Mouse (Mus musculus): ENCODE measurements around the gene Ehd3.
A peak's percentile ranks its signal among the peaks of the same experiment; 100 is the strongest.
"Not testable (repeated sequence)": the region's sequence is repeated elsewhere in the genome, so short reads cannot be mapped to it uniquely, and the experiment has no call there.

Gene Ehd3

DNA sequence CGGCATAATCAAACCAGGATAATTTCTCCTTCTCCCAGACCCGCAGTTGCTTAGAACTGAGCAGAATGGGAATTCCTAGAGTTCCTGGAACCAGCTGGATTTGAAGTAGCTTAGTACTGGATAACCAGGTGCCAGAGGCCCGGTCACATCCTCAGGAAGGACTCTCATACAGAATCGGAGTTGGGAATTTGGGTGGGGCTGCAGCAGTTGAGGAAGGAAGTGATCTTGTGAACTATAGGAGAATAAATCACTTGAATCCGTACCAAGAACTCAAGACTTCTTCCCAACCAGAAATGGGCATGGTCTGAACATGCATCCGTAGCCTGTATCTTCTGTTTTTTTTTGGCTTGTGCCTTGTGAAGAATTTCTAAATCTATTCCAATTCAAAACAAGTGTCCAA, 22.2 kb downstream of the Ehd3 start:
- no peak for DNase-seq (ENCODE audit: low read depth, low spot score)

DNA sequence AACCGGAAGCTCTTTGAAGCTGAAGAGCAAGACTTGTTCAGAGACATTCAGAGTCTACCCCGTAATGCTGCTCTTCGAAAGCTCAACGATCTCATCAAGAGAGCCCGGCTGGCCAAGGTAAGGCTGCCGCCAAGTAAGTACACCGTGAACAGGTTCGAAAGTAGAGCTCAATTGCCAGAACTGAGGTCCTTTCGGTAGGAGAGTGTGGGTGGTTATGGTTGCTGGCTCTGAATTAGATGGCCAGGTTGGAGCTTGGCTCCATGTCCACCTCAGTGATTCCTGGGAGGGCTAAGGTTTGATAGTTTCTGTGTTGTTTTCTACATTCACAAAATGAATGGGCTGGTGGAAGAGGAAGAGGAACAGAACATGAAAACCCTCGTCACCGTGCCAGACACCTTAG, 23.5 kb downstream of the Ehd3 start:
- DNase-seq (ENCODE audit: low read depth, low spot score), result no peak

DNA sequence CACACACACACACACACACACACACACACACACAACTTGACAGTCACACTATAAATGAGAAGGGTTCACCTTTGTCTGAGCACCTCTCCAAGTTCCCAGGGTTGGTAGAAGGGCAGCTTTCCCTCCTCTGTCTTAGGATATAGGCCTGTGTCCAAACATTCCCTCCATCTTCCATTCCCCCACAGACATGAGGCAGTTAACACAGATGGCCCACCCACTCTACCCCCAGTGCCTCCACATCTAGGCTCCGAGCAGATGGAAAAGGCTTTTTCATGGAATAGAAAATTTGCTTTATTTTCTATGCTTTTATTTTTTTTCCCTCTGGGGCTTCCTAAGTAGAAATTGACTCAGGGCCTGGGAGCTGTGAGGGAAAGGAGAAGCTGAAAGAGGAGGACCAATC, 26.6 kb downstream of the Ehd3 start:
- DNase-seq (ENCODE audit: low read depth, low spot score), result no peak

DNA sequence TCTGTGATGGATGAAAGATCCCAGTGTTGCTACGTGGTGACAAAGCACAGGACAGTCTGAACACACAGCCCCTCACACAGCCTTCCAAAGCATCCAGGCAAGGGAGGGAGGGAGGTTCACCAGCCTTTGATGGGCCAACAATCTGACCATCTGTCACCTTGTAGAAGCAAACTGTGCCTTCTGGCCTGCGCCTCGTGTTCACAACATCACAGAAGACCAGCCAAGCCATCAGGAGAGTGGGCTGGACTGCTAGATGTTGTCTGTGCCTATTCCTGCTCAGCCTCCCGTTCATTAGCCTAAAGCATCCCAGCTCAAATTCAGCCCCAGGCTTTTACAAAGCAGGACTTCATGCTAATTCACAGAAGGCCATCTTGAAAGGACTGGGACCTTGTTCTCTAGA, 27.5 kb downstream of the Ehd3 start:
- DNase-seq (ENCODE audit: low read depth, low spot score), result no peak

DNA sequence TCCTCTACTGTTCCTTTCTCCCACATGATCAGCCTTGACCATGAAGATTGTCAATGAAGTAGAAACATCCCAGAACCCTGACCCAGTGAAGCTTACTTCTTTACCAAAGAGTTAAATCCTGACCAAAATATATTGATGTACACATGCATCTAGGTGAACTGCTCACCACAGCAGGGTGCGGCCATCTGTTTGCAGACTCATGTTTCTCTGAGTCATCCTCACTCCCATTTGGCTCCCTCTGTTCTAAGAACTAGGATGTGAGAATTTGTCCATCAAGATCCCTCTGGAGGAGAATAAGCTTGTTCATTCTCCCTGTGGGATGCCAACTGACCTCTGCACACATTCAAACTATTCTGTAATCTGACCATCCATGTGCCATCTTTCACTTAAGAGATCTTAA, 29.0 kb downstream of the Ehd3 start:
- DNase-seq (ENCODE audit: low read depth, low spot score), result no peak

DNA sequence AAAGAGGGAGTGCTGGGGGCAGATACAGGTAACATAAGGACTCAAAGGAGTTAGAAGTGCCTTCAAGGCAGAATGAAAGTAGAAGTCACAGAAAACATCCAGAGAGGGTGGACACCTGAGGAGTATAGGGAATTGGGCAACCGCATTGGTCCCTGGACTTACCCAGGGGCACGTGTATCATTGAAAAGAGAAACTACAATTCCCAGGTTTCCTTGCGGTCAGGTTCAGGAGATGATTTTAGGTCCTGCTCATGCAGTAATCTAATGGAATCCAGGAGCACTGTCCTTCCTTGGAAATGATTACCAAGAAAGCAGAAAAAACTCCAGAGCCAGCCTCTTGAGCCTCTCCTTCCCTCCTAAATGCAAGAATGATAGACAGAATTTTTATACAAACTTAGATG, 29.5 kb downstream of the Ehd3 start:
- no peak for DNase-seq (ENCODE audit: low read depth, low spot score)

DNA sequence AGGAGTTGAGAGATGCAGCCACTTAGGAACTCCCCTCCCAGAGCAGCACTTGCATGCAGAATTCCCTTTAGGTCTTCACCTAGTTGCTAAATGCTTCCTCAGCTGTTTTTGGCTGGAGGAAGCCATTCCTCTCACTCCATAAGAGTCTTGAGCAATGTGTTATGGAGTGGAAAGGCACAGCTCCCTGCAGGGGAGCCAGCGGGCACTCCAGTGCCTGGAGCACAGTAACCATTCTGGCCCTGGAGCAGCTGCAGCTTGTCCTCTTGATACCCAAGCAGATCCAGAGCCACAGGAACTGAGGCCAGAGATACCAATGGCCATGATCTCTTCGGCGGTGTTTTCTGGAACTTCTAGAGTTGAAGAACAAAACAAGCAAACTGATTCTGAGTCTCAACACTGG, 32.7 kb downstream of the Ehd3 start:
- no peak for DNase-seq (ENCODE audit: low read depth, low spot score)

DNA sequence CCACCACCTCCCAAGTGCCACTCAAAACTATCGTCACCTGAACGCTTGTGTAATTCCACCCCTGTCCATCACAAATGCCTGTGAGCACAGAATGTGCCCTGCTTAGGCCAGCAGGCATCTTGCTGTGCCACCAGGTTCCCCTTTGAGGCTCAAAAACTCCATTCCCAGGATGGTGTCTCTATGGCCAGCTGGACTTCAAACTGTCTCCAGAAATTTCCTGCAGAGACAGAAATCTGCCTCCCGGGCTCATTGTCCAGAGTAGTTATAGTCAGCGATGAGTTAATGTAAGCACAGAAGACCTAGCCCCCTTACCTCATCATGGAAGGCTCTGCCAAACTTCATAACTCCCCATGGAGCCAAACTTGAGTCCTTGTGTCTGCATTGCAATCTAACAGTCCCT, 33.3 kb downstream of the Ehd3 start:
- no peak for DNase-seq (ENCODE audit: low read depth, low spot score)

DNA sequence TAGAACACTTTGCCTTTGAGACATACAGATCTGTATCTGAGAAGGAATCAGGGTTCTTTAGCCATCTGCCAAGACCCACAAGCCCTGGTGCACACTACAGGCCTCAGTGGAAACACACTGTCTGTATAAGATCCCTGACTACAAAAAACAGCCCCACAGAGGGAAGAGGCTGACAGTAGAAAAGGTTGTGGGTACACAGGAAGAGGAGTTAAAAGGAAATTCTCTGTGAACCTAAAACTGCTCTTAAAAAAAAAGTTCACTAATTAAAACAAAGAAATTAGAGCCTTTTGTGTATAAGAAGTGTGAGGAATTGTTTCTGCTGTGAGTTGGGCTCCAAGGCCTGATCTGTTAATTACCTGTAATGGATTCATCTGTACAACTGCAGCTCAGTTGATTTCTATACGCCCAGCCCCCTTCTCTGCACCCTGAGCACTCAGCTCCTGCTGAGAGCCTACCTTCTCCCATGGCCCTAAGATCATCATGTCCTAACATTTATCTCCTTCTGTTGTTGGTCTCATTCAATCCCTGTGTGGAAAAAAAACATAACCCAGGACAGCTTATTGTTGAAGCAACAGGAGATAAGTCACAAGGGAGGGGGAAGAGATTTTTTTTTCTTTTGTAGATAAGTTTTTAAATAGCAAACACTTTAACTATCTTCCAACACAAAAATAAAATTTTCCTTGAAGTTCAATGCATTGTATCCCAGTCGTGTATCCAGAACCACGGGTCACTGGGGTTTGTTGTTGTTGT, 35.3 kb downstream of the Ehd3 start:
- DNase-seq (ENCODE audit: low read depth, low spot score), result no peak

DNA sequence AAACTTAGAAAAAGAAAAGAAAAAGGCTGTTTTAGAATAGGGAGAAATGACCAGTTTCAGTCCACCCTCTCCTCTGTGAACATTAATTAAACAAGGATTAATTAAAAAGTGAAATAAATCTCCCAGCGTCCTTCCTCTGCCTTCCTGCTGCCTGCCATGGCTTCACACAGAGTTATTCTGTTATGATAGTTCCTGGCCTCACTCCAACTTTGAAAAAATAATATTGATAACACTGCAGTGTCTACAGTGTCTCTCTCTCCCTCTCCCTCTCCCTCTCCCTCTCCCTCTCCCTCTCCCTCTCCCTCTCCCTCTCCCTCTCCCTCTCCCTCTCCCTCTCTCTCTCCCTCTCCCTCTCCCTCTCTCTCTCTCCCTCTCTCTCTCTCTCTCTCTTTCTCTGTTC, 35.9 kb downstream of the Ehd3 start:
- not testable (repeated sequence) for DNase-seq (ENCODE audit: low read depth, low spot score)

DNA sequence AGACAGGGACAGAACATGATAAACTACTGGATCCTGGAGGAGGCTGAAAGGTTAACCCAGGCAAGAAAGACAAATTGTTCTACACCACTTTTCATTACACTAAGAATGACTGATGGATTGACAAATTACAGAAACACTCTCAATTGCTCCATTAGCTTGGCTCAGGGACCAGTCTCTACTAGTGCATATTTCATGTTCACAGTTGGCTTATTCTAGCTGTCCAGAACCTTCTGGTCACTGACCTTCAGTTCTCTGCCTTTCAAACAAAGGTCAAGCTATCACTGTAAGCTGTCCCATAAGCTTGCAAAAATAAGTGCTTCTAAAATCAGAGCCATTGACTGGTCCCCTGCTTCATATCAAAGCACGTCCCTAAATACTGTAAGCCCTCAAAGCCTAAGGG, 39.0 kb downstream of the Ehd3 start:
- DNase-seq (ENCODE audit: low read depth, low spot score), result no peak

DNA sequence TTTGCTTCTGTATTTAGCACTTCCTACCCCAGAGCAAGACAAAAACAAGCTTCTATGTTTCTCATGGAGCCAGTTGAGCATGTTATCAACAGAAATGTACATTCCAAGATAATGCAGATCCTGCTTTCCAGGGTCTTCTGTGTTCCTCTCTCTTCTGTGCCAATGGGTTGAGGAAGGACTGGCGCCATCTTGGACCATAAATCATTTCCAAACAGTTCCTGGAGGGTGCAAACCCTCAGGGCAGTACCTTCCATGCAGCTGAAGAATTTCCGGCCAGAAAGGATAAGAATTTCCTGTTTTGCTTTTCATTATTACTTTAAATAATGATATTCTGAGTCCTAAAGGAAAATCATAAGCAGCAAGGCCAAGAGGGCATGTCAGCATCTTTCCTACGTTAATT, 41.7 kb downstream of the Ehd3 start:
- no peak for DNase-seq (ENCODE audit: low read depth, low spot score)

DNA sequence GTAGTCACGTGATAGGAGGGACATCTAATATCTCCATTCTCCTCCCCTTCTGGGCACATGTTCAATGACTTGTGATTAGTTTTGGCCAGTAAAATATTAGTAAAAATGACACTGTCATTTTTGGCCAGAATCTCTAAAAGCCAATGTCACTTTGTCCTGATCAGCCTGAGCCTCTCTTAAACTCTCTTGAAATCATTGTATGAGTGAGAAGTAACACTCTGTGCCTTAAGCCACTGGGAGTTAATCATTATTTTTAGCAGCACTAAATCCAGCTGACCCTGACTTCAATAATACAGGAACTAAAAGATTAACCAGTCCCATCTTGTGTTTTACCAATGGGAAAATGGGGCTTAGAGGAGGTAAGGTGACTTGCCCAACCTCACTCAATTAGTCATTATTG, 43.5 kb downstream of the Ehd3 start:
- no peak for DNase-seq (ENCODE audit: low read depth, low spot score)

DNA sequence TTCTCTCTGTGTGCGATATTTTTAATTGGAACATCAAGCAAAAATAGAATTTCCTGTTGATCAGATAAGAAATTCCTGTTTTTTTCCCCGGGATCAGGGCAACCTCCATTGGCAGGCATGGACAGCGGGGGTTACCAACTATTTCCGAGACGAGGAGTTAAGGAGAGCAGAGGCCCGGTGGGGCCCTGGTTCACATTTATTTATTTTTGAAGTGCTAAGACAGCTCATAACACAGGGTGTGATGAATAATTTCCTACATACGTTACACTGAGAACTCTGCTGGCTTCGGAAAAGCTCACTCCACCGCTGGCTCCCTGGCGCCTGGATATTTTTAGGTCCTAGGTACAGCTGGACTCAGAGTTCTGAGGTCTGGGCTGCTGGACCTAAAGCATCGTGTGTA, 49.1 kb downstream of the Ehd3 start:
- DNase-seq (ENCODE audit: low read depth, low spot score), result no peak

DNA sequence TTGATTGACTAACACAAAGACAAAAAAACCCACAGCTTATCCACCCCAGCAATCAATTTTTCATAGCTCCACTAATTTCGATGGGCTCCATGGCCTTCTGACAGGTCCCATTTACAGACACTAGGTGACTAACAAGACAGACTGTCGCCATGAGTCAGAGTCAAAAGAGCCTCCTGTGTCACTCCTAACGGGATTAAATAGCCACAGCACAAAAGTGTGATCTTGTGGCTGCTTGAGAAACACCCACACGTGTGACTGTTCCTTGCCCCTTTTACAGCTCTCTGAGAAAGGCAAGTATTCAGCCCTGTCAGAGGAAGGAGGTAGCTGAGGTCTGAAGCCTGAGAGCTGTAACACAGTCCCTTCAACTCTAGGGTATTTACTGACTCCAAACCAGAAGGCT, 49.8 kb downstream of the Ehd3 start:
- no peak for DNase-seq (ENCODE audit: low read depth, low spot score)

DNA sequence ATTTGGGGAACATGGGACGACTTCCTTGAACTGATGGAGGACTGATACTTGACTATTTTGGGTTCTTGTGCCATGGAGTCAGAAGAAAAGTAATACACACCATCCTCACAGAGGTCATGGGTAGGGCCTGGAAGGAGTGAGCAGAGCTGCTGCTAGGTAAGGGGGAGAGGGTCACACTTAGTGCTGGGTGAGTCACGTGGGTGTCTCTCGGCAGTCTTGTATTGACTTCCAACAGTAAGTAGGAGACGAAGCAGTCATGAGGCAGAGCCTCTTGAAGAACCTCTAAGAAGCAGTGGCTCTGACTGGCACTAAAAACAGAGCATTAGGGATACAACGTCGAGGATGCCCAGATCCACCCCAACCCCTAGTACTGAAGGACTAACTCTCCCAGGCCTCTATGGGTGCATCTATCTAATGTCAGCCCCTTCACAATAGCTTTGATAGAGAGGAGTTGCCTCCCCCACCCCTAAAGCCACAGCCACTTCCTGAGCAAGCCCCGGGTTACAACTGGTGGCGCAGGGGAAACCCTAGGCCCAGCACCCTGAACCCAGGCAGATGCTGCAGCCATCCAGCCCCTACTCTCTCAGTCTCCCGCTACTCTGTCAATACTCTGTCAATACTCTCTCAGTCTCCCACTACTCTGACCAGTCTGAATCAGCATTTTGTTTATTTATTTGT, 65.2 kb downstream of the Ehd3 start:
- DNase-seq (ENCODE audit: low read depth, low spot score), result peak; percentile 64

DNA sequence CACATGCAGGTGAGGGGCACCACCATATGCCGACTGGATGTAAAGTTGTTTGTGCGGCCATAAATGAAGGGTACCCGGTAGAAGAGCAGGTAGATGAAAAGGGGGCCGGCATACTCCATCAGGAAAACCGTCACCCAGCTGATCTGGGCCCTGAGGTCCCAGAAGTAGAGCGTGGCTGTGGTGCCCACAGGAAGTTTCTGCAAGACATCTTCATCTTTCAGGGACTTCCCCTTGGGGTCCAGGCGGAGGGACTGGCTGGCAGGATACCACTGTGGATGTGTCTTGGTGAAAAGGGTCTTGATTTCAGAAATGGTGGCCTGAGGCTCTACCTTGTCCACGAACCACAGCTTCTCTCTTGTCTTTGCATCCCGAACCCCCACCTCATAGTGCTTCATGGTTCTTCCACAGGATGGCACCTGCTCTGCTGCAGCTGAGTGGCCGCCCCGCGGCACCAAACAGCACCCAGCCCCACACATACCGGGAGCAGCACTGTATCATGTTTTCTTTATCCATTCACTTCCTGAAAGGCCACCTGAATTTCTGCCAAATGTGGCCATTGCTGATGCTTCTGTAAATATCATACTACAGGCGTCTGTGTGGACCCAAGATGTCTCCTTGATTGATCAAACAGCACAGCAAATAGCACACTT, 67.1 kb downstream of the Ehd3 start:
- no peak for DNase-seq (ENCODE audit: low read depth, low spot score)

DNA sequence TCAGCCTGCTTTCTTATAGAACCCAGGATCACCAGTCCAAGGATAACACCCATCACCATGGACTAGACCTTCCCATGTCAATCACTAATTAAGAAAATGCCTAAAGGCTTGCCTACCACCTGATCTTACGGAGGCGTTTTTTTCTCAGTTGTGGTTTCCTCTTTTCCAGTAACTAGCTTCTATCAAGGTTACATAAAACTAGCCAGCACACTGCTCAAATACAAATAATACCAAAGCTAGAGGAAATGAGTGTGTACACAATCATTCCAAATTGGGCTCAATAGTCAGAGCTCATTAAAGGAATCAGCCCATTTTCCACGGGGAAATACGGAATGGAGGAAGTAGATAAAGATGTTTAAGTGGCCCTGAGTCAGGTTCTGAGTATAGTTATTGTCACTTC, 71.3 kb downstream of the Ehd3 start:
- DNase-seq (ENCODE audit: low read depth, low spot score), result peak; percentile 39

DNA sequence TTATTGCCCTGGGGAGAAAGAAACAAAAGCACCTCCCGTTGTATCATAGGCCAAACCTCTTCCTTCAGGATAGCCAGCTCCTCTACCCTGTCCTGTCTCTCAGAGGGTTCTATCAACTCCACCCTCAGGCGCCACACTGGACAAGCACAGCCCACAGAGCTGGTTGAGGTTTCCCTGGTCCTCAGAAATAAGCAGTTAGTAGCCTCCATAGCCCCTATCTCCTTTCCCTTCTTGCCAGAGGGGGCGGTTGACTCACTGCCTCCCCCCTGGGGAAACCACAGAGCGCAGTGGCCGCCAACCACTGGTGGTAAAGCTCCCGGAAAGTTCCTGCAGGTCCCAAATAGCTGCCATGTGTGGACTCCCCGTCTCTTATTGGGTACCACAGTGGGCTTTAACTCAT, 71.7 kb downstream of the Ehd3 start:
- no peak for DNase-seq (ENCODE audit: low read depth, low spot score)

DNA sequence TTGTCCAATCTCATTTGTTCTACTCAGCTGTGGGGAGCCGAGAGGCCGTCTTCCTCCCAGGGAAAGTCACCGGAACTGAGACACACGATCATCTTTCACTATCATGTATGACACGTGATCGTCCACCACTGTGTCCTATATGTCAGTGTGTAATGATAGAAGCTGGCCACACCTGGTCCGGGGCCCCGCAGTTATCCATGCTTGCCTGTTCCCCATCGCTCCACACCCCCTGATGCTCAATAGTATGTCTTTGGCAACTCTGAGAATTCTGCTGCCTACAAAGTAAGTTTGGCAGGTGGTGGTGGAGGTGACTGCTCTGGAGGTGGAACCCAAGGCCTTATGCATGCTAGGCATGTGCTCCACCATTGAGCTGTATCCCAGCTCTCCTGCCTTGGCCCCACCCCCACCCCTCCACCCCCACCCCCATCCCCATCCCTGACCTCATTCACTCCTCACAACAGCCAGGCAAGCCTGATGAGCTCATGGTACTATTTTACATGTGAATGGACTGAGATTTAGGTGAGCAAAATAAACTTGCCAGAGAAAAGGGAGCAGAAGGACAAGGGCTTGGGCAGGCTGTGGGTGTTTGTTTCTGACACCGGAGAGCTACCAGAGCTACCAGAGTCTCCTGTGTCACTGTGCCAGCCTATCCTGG, 75.5 kb downstream of the Ehd3 start:
- DNase-seq (ENCODE audit: low read depth, low spot score), result no peak

DNA sequence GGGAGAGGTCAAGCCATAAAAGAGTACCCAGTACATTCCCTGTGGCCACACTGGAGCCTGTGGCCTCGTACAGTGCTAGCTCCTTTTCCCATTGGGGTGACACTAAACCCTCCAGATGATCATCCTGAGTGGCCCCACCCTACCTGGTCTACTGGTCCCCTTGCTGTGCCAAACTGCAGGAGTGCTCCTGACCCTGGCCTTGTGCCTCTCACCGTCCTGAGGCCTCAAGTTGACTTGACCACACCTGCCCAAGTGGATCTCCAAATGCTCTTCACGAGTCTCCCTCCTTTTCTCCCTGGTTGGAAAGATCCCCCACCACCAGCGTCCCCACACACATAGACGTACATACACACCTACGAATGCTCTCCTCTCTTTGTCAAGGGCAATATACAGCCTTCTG, 76.4 kb downstream of the Ehd3 start:
- no peak for DNase-seq (ENCODE audit: low read depth, low spot score)

DNA sequence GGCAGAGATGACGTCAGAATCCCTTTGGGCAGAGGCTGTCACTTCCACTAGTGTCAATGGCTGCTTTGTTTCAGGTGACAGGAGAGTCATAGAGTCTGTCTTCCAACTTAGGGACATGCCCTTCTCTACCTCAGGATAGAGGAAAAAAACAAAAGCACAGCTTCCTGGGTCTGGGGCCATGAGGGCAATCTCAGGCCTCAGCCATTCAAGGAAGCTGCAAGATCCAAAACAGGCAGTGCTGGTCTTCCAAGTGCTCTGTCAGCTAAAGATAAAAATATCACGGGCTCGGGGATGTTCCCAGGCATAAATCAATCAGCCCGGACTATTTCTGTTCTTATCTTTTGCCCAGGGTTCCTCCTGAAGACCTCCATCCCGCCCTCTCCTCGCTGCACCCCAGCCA, 77.4 kb downstream of the Ehd3 start:
- no peak for DNase-seq (ENCODE audit: low read depth, low spot score)
